Mouse (Mus musculus) intestine, embryonic 14.5 days (tissue): ENCODE measurements at regions not wholly inside any gene's neighbourhood (a gene's known extent, or its start where the extent isn't known, plus 50 kb on each side); places are given as distances from the start of the nearest gene placed in this dataset.
"Not testable (repeated sequence)": the region's sequence is repeated elsewhere in the genome, so short reads cannot be mapped to it uniquely, and the experiment has no call there.

Experiments
- ATAC-seq: fragments of 200-750 bp; cut with Nextera tagmentation; replicated peaks from 2 replicates; pipeline ENCODE4 v1.8.0; 2017; ENCODE audit warnings: low read depth, moderate number of reproducible peaks, moderate TSS enrichment, moderate library complexity; ENCODE audit not compliant: low FRiP score, low TSS enrichment
- DNase-seq: peaks from one replicate; pipeline ENCODE4 v3.0.0-alpha.2; 2018; ENCODE audit warnings: low spot score
- H3K27ac ChIP-seq: fragments of 300-500 bp; sonication (generic); 2 replicates; pipeline ENCODE4 v1.5.1; 2014; ENCODE audit warnings: low read depth, mild to moderate bottlenecking, control low read depth
- H3K27me3 ChIP-seq: fragments of 300-500 bp; sonication (generic); replicated peaks from 2 replicates; pipeline ENCODE4 v1.6.1; 2014; ENCODE audit warnings: low read length, control low read depth; ENCODE audit not compliant: control insufficient read depth, insufficient read depth
- H3K36me3 ChIP-seq: fragments of 300-500 bp; sonication (generic); 2 replicates; pipeline ENCODE4 v1.6.1; 2014; ENCODE audit warnings: low read length, control low read depth; ENCODE audit not compliant: control insufficient read depth, insufficient read depth
- H3K4me1 ChIP-seq: fragments of 300-500 bp; sonication (generic); replicated peaks from 2 replicates; pipeline ENCODE4 v1.6.1; 2014; ENCODE audit warnings: low read length, control low read depth, mixed read lengths; ENCODE audit not compliant: control insufficient read depth, insufficient read depth
- H3K4me2 ChIP-seq: fragments of 300-500 bp; sonication (generic); 2 replicates; pipeline ENCODE4 v1.6.1; 2014; ENCODE audit warnings: low read length
- H3K4me3 ChIP-seq: fragments of 300-500 bp; sonication (generic); 2 replicates; pipeline ENCODE4 v1.5.1; 2014; ENCODE audit warnings: low read depth, low read length, control low read depth, mixed read lengths
- H3K9ac ChIP-seq: fragments of 300-500 bp; sonication (generic); 2 replicates; pipeline ENCODE4 v1.6.1; 2014; ENCODE audit warnings: mild to moderate bottlenecking, low read length
- H3K9me3 ChIP-seq: fragments of 300-500 bp; sonication (generic); 2 replicates; pipeline ENCODE4 v1.6.1; 2016; ENCODE audit warnings: low read length, control low read depth; ENCODE audit not compliant: control insufficient read depth
- WGBS: fragments of 180-500 bp; shearing (Covaris S2); extraction: QIAGEN DNeasy Blood & Tissue Kit; methylation state at CpG from one replicate; pipeline ENCODE4 v1.1.7; 2014; 5-methylcytosine and 5-hydroxymethylcytosine counted together

GRCm38 (mm10) chr1:35202551-35202950 lies 352.8 kb downstream of the Plekhb2 start:
- Histone ChIP-seq H3K27ac (no peak overlapping the region), H3K4me2 (no peak overlapping the region), H3K9me3 (peaks cover 5% of the 10 kb centered on the region; the same call in 1 of the 2 replicates), H3K36me3 (no peaks in the 10 kb centered on the region), H3K9ac (no peak overlapping the region), H3K4me1 (no peaks in the 10 kb centered on the region), H3K4me3 (no peak overlapping the region), H3K27me3 (no peaks in the 10 kb centered on the region)
- peak; percentile 27 for DNase-seq
- no peak for ATAC-seq
- 66% methylated on average over 4 of the region's 4 CpGs for WGBS

GRCm38 (mm10) chr1:35206834-35207529 lies 357.2 kb downstream of the Plekhb2 start:
- Histone ChIP-seq H3K36me3 (no peaks in the 10 kb centered on the region), H3K4me1 (no peaks in the 10 kb centered on the region), H3K9me3 (0 out of 2 replicates have a peak, but pooled peaks cover 3% of the 10 kb centered on the region), H3K4me2 (no peak overlapping the region), H3K4me3 (no peak overlapping the region), H3K27ac (no peak overlapping the region), H3K9ac (no peak overlapping the region), H3K27me3 (no peaks in the 10 kb centered on the region)
- 80% methylated on average over 11 of the region's 11 CpGs for WGBS
- no peak for ATAC-seq
- DNase-seq: no peak

GRCm38 (mm10) chr1:35212111-35212891 lies 362.5 kb downstream of the Plekhb2 start:
- Histone ChIP-seq H3K27me3 (no peaks in the 10 kb centered on the region), H3K4me2 (no peak overlapping the region), H3K36me3 (no peaks in the 10 kb centered on the region), H3K4me3 (no peak overlapping the region), H3K9me3 (no peaks in the 10 kb centered on the region), H3K9ac (no peak overlapping the region), H3K4me1 (no peaks in the 10 kb centered on the region), H3K27ac (no peak overlapping the region)
- DNase-seq (peak; percentile 18), ATAC-seq (no peak)
- WGBS: 83% methylated on average over 13 of the region's 13 CpGs

GRCm38 (mm10) chr1:35213875-35214274 lies 364.1 kb downstream of the Plekhb2 start:
- Histone ChIP-seq H3K27ac (no peak overlapping the region), H3K9me3 (no peaks in the 10 kb centered on the region), H3K4me3 (no peak overlapping the region), H3K27me3 (no peaks in the 10 kb centered on the region), H3K36me3 (no peaks in the 10 kb centered on the region), H3K9ac (no peak overlapping the region), H3K4me2 (no peak overlapping the region), H3K4me1 (no peaks in the 10 kb centered on the region)
- WGBS: 73% methylated on average over 10 of the region's 10 CpGs
- DNase-seq (no peak), ATAC-seq (0 out of 2 replicates have a peak, but pooled peaks have one; percentile 58)

- 87% methylated on average over 8 of the region's 8 CpGs for WGBS
- ATAC-seq (no peak), DNase-seq (no peak)
- Histone ChIP-seq H3K4me2 (no peak overlapping the region), H3K27me3 (no peaks in the 10 kb centered on the region), H3K9me3 (no peaks in the 10 kb centered on the region), H3K4me1 (no peaks in the 10 kb centered on the region), H3K9ac (no peak overlapping the region), H3K36me3 (no peaks in the 10 kb centered on the region), H3K27ac (no peak overlapping the region), H3K4me3 (no peak overlapping the region)
These were observed 366.6 kb downstream of the Plekhb2 start for GRCm38 (mm10) chr1:35216411-35216810.

GRCm38 (mm10) chr1:35220215-35220614 lies 370.4 kb downstream of the Plekhb2 start:
- not testable (repeated sequence) for DNase-seq, H3K9me3 ChIP-seq, H3K4me1 ChIP-seq, H3K9ac ChIP-seq, ATAC-seq, H3K4me3 ChIP-seq, H3K27ac ChIP-seq, H3K4me2 ChIP-seq, H3K27me3 ChIP-seq, H3K36me3 ChIP-seq
- WGBS: 93% methylated on average over 6 of the region's 6 CpGs

- no peak overlapping the region for H3K9ac ChIP-seq
- no peak overlapping the region for H3K4me3 ChIP-seq
- peak; percentile 38 for DNase-seq
- no peak for ATAC-seq
- no peaks in the 10 kb centered on the region for H3K4me1 ChIP-seq
- H3K36me3 ChIP-seq: no peaks in the 10 kb centered on the region
- no peaks in the 10 kb centered on the region for H3K27me3 ChIP-seq
- 78% methylated on average over 9 of the region's 9 CpGs for WGBS
- H3K27ac ChIP-seq: no peak overlapping the region
- H3K9me3 ChIP-seq: no peaks in the 10 kb centered on the region
- H3K4me2 ChIP-seq: no peak overlapping the region
These were observed 371.0 kb downstream of the Plekhb2 start for GRCm38 (mm10) chr1:35220751-35221150.

- H3K4me3 ChIP-seq: no peak overlapping the region
- no peak overlapping the region for H3K4me2 ChIP-seq
- DNase-seq (peak; percentile 24), ATAC-seq (no peak)
- no peaks in the 10 kb centered on the region for H3K9me3 ChIP-seq
- no peaks in the 10 kb centered on the region for H3K4me1 ChIP-seq
- H3K27ac ChIP-seq: no peak overlapping the region
- no peaks in the 10 kb centered on the region for H3K27me3 ChIP-seq
- H3K9ac ChIP-seq: no peak overlapping the region
- WGBS: 51% methylated on average over 2 of the region's 2 CpGs
- no peaks in the 10 kb centered on the region for H3K36me3 ChIP-seq
These were observed 382.8 kb downstream of the Plekhb2 start for GRCm38 (mm10) chr1:35232592-35232991.
